Mouse (Mus musculus) kidney, adult 11 months (tissue): ENCODE results near the gene Hmg20a.

Experiments used
- DNase-seq: peaks from one replicate; pipeline ENCODE4 v3.0.0; 2022

Gene Hmg20a

DNA sequence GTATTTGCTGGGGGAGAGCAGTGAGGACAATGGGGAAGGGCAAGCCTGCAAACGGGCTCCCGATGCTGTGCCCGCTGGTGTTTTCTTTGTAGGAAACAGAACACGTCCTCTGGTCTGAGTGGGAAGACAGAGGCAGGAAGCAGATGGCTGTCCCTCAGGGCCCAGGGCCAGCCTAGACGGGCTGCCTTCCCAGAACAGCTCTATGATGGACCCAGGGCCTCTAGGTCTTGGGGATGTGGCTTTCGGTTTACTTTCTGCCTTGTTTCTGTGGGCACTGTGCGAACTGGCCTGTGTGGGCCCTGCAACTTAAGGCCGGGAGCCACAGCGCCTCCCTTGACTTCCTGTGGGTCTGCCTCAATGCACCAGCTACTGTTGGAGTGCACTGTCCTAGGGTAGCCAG lies 115.5 kb downstream of the Hmg20a start:
- DNase-seq: no peak

DNA sequence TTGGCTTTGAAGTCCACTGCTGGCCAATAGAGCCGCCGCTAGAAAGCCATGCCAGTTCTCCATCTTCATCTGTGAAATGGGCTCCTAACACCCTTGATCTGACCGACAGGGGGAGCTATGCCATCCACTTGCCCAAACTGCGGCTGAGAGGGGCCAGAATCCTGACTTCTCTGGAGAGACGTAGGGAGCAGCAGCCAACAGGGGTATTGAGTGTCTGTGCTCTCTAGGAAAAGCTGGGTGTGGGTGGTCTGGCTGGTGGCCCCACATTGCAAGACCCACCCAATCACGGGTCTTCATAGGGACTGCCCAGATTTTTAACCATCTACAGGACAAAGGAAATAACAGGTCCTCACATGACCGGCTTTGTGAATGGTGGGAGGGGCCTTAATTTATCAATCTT lies 116.3 kb downstream of the Hmg20a start:
- no peak for DNase-seq

GRCm38 (mm10) chr9:56535361-56535760 lies 117.0 kb downstream of the Hmg20a start:
- no peak for DNase-seq

DNA sequence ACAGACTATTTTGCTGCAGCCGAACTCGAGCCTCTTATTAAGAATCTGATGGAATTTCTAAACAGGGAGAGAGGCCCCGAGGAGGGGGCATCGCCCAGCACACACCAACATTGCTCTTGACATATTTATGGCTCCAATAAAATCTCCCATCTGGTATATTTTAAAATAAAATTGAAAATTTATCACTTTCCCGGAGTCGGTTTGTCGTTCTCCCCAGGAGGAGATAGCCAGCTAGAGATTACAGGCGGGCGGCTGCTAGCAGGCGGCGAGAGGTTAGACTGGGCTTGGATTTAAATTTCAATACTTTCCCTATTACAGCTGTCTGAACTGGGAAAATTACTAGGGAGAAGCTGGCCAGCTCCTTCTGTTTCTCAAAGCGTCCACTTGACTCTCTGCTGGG lies 121.6 kb downstream of the Hmg20a start:
- no peak for DNase-seq

GRCm38 (mm10) chr9:56544687-56545475 lies 126.5 kb downstream of the Hmg20a start:
- no peak for DNase-seq
